Mouse (Mus musculus): ENCODE measurements around the gene Uhrf1.
"Not testable (repeated sequence)": the region's sequence is repeated elsewhere in the genome, so short reads cannot be mapped to it uniquely, and the experiment has no call there.

Uhrf1 gene

DNA sequence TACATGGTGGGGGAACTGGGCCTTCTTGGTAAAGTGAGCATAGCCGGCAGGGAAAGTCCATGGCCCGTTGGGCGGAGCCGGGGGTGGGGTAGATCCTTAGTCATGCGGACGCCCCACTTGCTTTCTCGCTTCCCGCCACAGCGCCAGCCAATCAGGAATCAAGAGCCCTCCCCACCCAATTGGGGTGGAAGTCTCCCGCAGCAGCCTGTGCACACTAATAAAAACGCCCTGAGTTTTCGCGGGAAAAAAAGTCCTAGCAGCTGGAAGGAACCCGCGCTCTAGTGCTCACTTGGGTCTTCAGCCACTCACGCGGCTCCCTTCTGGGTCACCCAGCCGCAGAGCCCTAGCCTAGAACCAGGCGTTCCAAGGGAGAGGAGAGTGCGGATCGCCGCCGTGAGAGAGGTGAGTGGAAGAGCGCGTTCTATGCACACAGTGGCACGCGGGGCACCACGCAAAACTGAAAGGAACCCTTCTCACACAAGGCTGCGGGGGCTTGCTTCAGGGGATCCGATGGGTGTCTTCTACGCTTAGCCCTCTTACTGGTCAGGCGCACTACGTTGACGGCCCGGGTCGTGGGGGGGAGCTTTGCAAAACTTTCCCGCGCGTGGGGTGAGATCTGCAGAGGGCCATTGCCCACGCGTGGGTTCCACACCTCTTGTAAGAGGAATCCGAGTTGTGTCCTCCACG, at the start of gene Uhrf1:
TSS of gene Uhrf1 (plus strand) at position 162 of the 687 bp plus-strand sequence.
- DNase-seq (ENCODE audit: low spot score), result peak; percentile 89

DNA sequence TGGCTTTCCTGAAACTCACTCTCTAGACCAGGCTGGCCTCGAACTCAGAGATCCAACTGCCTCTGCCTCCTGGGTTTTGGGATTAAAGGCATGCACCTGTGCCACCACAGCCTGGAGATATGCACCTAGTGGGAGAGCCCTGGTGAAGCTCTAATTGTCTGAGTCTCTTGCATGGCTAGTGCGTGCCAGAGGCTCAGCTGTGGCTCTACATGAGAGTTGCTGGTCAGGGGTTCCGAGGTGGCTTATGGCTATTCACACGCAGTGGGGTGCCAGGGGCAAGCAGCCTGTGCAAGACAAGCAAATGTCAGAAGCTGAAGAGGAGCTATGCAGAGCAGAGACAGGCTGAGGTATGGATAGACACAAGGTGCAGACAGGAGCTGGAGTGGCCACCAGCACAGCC, 48.4 kb upstream of the Uhrf1 start:
- no peak for DNase-seq (ENCODE audit: low spot score)

DNA sequence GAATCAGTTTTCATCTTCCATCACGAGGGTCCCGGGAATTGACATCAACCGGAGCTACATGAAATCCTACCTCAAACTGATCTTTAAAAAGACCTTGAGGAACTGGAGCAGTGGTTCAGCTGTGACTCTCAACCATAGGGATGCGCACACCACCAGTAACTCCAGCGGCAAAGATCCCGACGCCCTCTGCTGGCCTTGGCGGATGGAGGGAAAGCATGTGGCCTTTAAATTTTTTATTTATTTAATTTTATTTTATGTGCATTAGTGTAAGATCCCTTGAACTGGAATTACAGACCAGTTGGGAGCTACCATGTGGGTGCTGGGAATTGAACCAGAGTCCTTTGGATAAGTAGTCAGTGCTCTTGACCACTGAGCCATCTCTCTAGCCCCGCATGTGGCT, 47.7 kb upstream of the Uhrf1 start:
- no peak for DNase-seq (ENCODE audit: low spot score)

DNA sequence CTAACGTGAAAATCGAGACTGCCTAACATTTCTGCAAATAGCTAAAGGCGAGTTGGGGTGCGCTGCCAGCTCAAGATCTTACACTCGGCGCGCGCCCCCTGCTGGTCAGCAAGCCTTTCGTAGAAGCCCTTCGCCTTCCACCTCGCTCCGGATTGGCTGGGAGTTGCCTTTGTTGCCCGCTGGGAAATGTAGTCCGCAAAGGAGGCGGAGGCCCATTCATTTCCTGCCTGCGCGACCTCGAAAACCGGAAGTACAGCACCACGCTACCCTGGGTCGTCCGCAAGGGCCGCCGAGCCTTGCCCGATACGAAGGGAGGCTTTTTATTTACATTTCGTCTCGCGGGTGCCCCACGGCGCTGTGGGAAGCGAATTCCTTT, 47.3 kb upstream of the Uhrf1 start:
- peak; percentile 98 for DNase-seq (ENCODE audit: low spot score)

DNA sequence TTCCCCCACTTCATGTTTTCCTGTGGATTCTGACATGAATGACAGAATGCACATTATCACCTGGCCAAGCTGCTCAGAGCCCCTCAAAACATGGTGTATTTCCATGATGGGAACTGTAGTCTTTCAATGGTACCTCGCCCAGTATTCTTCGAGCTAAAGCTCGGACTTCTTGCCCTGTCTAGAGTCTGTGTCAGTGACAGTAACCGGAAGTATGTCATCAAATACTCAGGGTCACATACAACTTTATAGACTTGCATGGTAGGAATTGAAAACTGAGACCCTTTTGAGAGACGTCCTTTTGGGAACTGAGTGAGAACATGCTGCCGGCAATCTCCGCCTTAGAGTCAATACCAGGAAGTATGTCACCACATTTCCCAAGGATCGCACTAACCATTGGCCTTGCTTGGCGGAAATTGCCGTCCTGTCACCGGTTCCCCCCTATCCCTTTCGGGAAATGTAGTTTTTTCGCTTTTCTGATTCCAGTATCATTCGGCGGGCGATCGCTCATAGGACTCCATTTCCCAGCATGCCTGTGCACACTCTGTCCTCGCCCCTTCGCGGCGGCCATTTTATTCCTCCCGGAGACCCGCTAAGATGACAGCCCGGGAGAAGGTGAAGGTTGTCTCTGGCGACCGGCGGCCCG, 46.8 kb upstream of the Uhrf1 start, which contains the start of gene Fem1a:
TSS of gene Fem1a (plus strand) at position 572 of the 643 bp plus-strand sequence.
- peak; percentile 99 for DNase-seq (ENCODE audit: low spot score)

DNA sequence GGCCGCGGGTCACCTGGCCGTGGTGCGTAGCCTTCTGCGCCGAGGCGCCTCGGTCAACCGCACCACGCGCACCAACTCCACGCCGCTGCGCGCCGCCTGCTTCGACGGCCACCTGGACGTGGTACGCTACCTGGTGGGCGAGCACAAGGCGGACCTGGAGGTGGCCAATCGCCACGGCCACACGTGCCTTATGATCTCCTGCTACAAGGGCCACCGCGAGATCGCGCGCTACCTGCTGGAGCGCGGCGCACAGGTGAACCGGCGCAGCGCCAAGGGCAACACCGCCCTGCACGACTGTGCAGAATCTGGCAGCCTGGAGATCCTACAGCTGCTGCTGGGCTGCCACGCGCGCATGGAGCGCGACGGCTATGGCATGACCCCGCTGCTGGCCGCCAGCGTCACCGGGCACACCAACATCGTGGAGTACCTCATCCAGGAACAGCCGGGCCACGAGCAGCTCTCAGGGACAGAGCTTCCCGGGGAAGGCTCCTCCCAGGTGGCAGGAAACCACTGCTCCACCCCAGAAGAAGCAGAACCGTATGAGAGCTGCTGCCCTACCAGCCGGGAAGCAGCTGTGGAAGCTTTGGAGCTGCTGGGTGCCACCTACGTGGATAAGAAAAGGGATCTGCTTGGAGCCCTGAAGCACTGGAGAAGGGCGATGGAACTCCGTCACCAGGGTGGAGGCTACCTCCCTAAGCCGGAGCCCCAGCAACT, 45.8 kb upstream of the Uhrf1 start:
- DNase-seq (ENCODE audit: low spot score), result no peak

DNA sequence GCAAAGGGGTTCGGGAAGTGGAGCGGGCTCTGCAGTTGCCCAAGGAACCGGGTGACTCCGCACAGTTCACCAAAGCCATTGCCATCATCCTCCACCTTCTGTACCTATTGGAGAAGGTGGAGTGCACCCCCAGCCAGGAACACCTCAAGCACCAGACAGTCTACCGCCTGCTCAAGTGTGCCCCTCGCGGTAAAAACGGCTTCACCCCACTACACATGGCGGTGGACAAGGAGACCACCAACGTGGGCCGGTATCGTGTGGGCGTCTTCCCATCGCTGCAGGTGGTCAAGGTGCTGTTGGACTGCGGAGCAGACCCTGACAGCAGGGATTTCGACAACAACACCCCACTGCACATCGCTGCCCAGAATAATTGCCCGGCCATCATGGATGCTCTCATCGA, 44.9 kb upstream of the Uhrf1 start:
- DNase-seq (ENCODE audit: low spot score), result not testable (repeated sequence)

DNA sequence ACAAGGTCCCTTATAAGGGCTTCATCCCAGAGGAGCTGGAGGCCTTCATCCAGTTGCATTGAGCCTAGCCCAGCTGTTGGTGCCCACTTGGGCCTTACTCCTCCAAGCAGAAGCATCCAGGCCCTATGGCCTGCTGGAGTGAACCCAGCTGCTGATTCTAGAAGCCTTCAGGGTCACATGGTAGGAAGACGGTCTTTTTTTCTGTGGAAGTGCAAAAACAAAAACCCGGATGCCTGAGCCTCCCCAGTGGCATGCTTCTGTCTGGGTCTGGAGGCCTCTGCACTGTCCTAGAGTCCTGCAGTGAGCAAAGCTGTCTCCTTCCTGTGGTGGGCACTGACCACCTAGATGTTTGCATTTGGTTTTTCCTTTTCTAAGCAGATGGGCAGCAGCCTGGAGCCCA, 44.3 kb upstream of the Uhrf1 start:
- not testable (repeated sequence) for DNase-seq (ENCODE audit: low spot score)

DNA sequence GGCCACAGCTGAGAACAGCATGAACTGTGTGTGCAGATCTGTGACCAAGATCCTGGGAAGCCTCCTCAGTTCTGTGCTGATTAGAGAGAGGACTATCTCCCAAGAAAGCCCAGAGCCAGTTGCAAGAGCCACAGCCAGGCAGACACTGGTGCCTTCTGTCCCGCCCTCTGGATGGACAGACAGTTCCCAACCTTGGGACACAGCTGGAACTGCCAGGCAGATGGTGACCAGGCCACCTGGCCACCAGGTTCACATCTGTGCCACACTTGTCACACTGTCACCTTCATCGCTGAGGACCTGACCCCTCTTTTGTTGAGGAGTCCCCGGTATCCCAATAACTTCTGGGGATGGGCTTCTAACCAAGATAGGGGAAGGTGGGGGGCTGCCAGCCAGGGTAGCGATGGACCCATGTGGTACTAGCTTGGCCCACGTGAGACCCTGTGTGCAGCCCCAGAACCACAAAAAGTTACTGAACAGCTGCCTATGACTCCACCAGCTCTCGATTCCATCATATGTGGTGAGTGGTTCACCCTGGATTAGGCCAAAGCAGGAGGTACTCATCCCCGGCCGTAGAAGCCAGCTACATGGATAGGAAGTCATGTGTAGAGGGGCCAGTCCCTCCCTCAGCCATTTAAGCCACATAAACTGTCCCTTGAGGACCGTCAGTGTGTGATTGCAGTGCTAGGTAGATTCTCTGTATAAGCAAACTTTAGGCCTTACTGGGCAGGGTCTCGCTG, 43.7 kb upstream of the Uhrf1 start:
- no peak for DNase-seq (ENCODE audit: low spot score)

DNA sequence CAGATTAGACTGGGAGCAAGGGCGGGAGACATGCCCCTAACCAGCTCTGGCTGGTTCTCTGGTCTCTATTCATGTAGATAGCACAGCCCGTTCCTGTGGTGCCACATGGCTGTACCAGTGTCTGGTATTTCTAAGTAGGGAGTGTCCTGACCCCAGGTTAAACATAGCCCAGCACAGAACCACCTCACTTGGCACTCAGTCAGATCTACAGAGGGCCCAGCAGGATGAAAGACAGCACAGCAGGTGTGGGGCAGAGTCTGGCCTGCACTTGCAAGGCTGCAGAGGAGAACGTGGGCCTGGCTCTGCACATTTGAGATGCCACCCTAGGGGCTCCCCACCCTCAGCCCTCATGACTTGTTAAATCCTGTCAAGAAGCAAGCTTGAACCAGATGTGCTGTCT, 42.0 kb upstream of the Uhrf1 start:
- DNase-seq (ENCODE audit: low spot score), result no peak

DNA sequence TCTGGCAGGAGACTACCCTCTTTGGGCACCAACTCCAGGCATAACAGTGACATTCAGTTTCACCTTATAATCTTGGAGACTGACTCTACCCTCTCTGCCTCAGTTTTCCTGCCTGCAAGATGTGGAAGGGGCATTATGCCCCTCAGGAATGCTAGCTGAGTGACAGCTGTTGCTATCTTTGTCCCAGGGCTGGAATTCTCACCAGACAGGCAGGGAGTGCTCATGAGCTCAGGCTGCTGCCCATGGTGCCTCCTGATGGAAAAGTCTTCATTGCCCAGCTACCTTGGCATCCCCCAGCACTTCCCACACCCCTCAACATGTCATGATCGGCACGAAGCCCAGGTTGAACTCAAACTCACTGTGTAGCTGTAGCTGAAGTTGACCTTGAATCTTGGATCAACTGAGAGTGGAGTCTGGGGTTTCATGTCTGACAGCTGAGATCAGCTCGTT, 40.5 kb upstream of the Uhrf1 start:
- DNase-seq (ENCODE audit: low spot score), result no peak

DNA sequence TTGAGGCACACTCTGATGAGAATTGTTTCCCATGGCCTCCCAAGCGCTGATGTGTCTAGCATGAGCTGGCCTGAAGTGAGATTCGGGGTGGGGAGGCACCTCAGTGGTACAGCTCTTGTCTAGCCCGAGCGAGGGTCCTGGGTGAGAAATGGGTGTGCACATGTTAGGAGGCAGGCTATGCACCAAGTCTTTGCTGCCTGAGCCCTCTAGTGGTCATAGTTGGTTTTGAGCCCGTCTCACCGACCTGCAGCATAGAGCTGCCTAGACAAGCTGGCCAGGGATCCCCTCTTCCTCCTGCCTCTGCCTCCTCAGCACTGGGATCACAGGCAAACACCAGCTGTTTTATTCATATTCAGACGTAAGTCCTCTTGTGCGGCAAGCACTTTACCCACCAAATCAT, 39.1 kb upstream of the Uhrf1 start:
- peak; percentile 87 for DNase-seq (ENCODE audit: low spot score)

DNA sequence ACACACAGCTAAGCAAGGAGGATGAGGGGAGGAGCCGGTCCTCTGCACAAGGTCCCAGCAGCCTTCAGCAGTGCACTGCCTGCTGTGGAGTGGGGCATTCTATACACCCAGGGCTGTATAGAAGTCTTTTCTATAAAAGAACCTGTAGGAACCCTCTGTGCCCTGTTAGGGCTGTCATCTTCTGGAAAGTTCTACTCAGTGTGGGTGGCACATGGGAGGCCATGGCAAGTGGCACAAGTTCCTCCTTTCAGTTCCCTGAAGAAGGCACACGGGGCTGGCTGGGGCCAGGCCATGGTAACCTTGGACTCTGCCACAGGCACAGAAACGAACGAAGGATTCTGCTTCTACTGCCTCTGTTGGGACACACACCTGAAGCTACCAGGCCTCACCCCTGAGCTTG, 38.1 kb upstream of the Uhrf1 start:
- no peak for DNase-seq (ENCODE audit: low spot score)

DNA sequence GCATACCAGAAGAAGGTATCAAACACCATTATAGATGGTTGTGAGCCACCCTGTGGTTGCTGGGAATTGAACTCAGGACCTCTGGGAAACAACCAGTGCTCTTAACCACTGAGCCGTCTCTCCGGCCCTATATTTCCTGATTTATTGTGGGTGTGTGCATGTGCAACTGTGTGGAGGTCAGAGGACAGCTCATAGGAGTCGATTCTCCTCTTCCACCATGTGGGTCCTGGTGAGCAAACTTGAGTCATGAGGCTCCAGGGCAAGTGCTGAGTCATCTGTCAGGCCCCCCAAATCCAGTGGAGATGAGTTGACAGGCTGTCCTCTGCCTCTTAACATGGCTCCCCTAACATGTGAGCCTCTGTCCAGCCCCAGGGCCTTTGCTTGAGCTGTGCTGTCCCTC, 37.3 kb upstream of the Uhrf1 start:
- no peak for DNase-seq (ENCODE audit: low spot score)

DNA sequence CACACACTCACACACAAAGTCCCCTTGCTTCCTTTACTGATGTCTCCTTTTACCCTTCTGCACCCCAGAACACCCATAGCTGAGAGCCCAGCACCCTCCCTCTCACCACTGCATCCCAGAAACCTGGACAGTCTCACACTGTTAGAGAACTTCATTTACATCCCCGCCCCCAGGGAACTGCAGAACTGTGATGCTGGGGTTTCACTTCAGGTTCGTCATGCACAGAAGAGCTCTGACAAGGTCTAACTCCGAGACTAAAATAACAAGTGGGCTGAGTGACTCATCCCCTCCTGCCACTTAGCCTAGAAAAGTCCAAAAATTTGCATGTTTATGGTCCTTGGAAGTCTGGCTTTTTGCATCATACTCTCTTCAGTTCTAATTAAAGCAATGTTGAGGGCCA, 36.9 kb upstream of the Uhrf1 start:
- DNase-seq (ENCODE audit: low spot score), result no peak

DNA sequence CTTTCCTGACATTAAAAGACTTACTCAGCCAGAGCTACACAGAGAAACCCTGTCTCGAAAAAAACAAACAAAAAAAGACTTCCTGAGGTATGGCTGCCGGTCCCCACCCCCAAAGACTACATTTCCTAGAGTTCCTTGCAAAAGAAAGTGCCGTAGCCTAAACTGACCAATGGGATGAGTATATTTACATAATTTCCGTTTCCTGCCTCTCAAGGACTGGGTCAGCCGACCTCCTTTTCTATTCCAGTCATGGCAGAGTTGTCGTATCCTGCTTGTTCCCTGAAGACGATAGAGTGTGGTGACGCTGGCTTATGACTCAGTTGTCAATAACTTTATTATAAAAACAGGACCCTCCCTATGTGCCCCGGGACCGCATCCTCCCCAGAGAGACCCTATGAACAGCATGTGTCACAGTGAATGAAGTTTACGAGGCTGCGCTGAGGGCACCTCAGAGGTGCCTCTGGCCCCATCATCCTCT, 33.9 kb upstream of the Uhrf1 start:
- DNase-seq (ENCODE audit: low spot score), result peak; percentile 83

DNA sequence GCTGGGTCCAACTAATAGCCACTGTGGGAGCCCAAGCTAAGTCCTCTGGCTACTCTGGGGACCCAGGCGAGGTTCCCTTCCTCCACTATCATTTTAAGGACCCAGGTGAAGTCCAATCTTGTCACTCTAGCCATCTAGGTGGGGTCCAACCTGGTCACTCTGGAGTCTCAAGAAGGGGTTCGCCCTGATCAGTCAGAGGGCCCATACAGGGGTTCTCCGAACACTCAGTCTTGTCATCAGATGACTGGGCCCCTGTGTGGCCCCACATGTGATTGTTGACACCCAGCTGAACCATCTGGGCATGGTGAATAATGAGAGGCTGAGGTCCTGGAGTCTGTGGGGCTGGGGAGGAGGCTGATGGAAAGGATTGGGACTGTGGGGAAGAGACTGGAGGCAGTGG, 33.4 kb upstream of the Uhrf1 start:
- no peak for DNase-seq (ENCODE audit: low spot score)

DNA sequence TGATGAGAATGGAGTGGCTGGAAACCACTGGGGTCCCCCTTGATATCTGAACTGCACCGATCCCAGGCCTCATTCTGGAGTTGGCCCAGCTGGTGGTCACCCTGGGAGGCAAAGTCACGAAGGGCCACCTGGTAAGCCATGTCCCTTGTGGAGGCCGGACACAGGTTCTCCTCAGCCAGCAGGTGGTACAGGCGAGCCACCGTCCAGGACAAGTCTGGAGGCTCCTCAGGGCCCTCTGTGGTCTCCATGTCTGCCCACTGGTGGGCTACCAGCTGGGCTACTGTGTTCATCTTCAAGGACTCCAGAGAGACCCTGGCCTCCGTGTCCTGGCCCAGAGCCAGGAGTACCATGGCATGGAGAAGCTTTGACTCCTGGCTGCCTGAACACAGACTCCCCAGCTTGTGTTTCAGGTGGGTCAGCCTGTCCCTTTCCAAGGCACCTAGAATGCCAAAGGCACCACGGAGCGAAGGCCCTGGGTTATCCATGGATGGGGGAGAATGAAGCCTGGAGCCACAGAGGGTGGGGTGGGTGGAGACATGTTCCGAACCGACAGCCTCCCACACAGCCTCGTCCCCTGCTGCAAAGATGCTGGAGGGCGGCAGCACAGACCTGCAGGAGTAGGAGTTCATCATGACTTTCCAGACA, 31.4 kb upstream of the Uhrf1 start:
- DNase-seq (ENCODE audit: low spot score), result no peak

DNA sequence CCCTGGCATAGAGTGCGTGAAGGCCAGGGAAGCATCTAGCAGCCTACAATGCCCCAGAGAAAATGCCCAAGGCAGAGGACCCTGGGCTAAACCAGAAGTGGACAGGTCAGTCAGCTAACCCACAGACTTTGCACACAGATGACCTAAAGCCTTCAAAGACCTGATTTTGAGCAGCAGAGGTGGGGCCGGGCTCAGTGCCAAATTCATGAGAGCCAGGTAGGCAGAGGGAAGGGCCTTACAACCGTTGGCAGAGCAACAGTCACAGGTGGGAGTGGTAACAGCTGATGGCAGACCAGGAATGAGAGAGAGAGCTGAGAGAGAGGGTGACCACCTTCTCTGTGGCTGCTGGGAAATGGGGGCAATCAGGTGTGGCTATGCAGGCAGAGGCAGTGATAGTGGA, 30.5 kb upstream of the Uhrf1 start:
- DNase-seq (ENCODE audit: low spot score), result no peak

DNA sequence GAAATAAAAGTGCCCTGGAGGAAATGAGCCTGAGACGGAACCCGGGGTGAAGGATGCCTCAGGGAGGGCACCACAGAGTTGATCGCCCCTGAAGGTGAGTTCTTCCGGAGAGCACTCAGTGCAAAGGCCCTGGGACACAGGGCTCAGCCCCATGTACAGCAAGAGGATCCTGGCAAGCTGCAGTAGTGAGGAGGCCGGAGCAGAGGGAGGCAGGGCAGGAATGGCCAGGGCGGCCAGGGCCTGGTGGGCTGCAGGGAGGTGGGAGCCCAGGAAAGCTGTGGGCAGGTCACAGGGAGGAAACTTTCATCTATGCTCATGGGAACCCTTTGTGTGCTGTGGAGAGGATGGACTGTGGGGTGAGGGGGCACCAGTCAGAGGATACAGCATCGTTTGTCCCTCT, 29.6 kb upstream of the Uhrf1 start:
- DNase-seq (ENCODE audit: low spot score), result no peak

DNA sequence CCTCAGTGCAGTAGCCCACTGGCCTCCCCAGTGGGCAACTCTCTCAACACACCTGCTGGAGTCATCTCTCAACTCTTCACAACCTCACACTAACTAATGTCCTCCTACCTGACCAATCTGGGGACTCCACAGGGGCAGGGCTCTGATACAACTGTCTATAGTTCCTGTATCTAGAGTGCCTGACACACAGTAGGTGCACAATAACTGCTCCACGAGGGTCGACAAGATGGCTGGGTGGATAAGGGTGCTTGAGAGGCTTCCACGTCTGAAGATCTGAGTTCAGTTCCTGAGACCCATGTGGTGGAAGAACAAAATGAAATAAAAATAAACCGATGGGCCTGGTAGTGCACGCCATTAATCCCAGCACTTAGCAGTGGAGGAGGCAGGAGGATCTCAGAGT, 29.1 kb upstream of the Uhrf1 start:
- no peak for DNase-seq (ENCODE audit: low spot score)
